Mouse (Mus musculus) intestine, postnatal 0 days (tissue): ENCODE data around the gene St8sia1. TPM values are rescaled to one million over a fixed set of nuclear protein-coding genes. Genes with fewer than 3 reads are reported as not detected.

ENCODE experiments used
- ATAC-seq: fragments of 200-750 bp; cut with Nextera tagmentation; 2 replicates; pipeline ENCODE4 v1.8.0; 2017; ENCODE audit warnings: mild to moderate bottlenecking, moderate TSS enrichment, moderate library complexity
- H3K27ac ChIP-seq: fragments of 300-500 bp; sonication (generic); 2 replicates; pipeline ENCODE4 v1.5.1; 2014; ENCODE audit warnings: mild to moderate bottlenecking, low read depth, low read length, moderate library complexity
- H3K27me3 ChIP-seq: fragments of 300-500 bp; sonication (generic); replicated peaks from 2 replicates; pipeline ENCODE4 v1.6.1; 2014; ENCODE audit warnings: low read length, mixed read lengths; ENCODE audit not compliant: control insufficient read depth, insufficient read depth
- H3K36me3 ChIP-seq: fragments of 300-500 bp; sonication (generic); 2 replicates; pipeline ENCODE4 v1.6.1; 2014; ENCODE audit warnings: mild to moderate bottlenecking, moderate library complexity; ENCODE audit not compliant: control insufficient read depth, insufficient read depth
- H3K4me1 ChIP-seq: fragments of 300-500 bp; sonication (generic); replicated peaks from 2 replicates; pipeline ENCODE4 v1.6.1; 2014; ENCODE audit warnings: antibody characterized with exemption, low read length, mixed read lengths; ENCODE audit not compliant: control insufficient read depth, insufficient read depth
- H3K4me2 ChIP-seq: fragments of 300-500 bp; sonication (generic); replicated peaks from 2 replicates; pipeline ENCODE4 v1.6.1; 2014; ENCODE audit warnings: low read depth, mild to moderate bottlenecking, moderate library complexity
- H3K4me3 ChIP-seq: fragments of 300-500 bp; sonication (generic); 2 replicates; pipeline ENCODE4 v1.5.1; 2014; ENCODE audit warnings: low read depth, low read length
- H3K9ac ChIP-seq: fragments of 300-500 bp; sonication (generic); 2 replicates; pipeline ENCODE4 v1.6.1; 2014; ENCODE audit warnings: mild to moderate bottlenecking, low read depth, low read length
- H3K9me3 ChIP-seq: fragments of 300-500 bp; sonication (generic); 2 replicates; pipeline ENCODE4 v1.6.1; 2016; ENCODE audit warnings: mixed run types; ENCODE audit not compliant: control insufficient read depth
- CTCF ChIP-seq: sonication (generic); IDR thresholded peaks from 2 replicates; pipeline ENCODE4 v1.5.1; 2016; ENCODE audit warnings: low read depth, mild to moderate bottlenecking, control low read depth, antibody characterized with exemption, moderate library complexity
- WGBS: fragments of 180-500 bp; shearing (Covaris S2); extraction: QIAGEN DNeasy Blood & Tissue Kit; methylation state at CpG from one replicate; pipeline ENCODE4 v1.1.7; 2014; 5-methylcytosine and 5-hydroxymethylcytosine counted together
- polyA plus RNA-seq: library from polyadenylated mRNA; unstranded; fragments of >200 nt; fragmentation: Nextera tagmentation; extraction: Ambion mirVana; gene quantifications from 2 replicates; pipeline ENCODE4 v1.2.1, GENCODE M21; 2015

Gene St8sia1
- polyA plus RNA-seq, 1 experiment from 2014 or later = 0.34 TPM

GRCm38 (mm10) chr6:142850436-142850835 is 113.8 kb downstream of the St8sia1 start:
- Histone ChIP-seq H3K9ac (no peak overlapping the region), H3K9me3 (no peaks in the 10 kb centered on the region), H3K4me2 (no peak overlapping the region), H3K27ac (no peak overlapping the region), H3K27me3 (no peaks in the 10 kb centered on the region), H3K4me3 (no peak overlapping the region), H3K36me3 (no peaks in the 10 kb centered on the region), H3K4me1 (no peaks in the 10 kb centered on the region)
- no peak for TF ChIP-seq CTCF
- no peak for ATAC-seq
- WGBS = 84% methylated on average over 8 of the region's 8 CpGs

GRCm38 (mm10) chr6:142849326-142849725 is 114.9 kb downstream of the St8sia1 start:
- Histone ChIP-seq H3K4me3 (no peak overlapping the region), H3K27ac (no peak overlapping the region), H3K27me3 (no peaks in the 10 kb centered on the region), H3K9me3 (no peaks in the 10 kb centered on the region), H3K4me1 (no peaks in the 10 kb centered on the region), H3K36me3 (no peaks in the 10 kb centered on the region), H3K4me2 (no peak overlapping the region), H3K9ac (no peak overlapping the region)
- 54% methylated on average over 5 of the region's 5 CpGs for whole genome bisulfite sequencing
- no peak for TF ChIP-seq CTCF
- no peak for ATAC-seq

GRCm38 (mm10) chr6:142847914-142848674 is 116.2 kb downstream of the St8sia1 start:
- H3K27me3 ChIP-seq = no peaks in the 10 kb centered on the region
- no peak overlapping the region for H3K9ac ChIP-seq
- no peak for TF ChIP-seq CTCF
- no peaks in the 10 kb centered on the region for H3K36me3 ChIP-seq
- no peak overlapping the region for H3K4me3 ChIP-seq
- WGBS = 81% methylated on average over 8 of the region's 8 CpGs
- no peak overlapping the region for H3K27ac ChIP-seq
- H3K4me2 ChIP-seq = no peak overlapping the region
- ATAC-seq = no peak
- H3K9me3 ChIP-seq = no peaks in the 10 kb centered on the region
- no peaks in the 10 kb centered on the region for H3K4me1 ChIP-seq

- H3K36me3 ChIP-seq = no peaks in the 10 kb centered on the region
- H3K9me3 ChIP-seq = no peaks in the 10 kb centered on the region
- 88% methylated on average over 4 of the region's 4 CpGs for WGBS
- H3K4me2 ChIP-seq = no peak overlapping the region
- no peaks in the 10 kb centered on the region for H3K4me1 ChIP-seq
- ATAC-seq = no peak
- no peak for TF ChIP-seq CTCF
- H3K9ac ChIP-seq = no peak overlapping the region
- H3K27me3 ChIP-seq = no peaks in the 10 kb centered on the region
- H3K4me3 ChIP-seq = no peak overlapping the region
- no peak overlapping the region for H3K27ac ChIP-seq
Measured at GRCm38 (mm10) chr6:142846855-142847254, 117.4 kb downstream of the St8sia1 start.

GRCm38 (mm10) chr6:142845066-142845465 is 119.2 kb downstream of the St8sia1 start:
- Histone ChIP-seq H3K27me3 (no peaks in the 10 kb centered on the region), H3K4me2 (no peak overlapping the region), H3K9ac (no peak overlapping the region), H3K27ac (no peak overlapping the region), H3K36me3 (no peaks in the 10 kb centered on the region), H3K9me3 (no peaks in the 10 kb centered on the region), H3K4me3 (no peak overlapping the region), H3K4me1 (no peaks in the 10 kb centered on the region)
- ATAC-seq = no peak
- 80% methylated on average over 4 of the region's 4 CpGs for WGBS
- no peak for TF ChIP-seq CTCF

GRCm38 (mm10) chr6:142844061-142844460 is 120.2 kb downstream of the St8sia1 start:
- Histone ChIP-seq H3K27me3 (no peaks in the 10 kb centered on the region), H3K9ac (no peak overlapping the region), H3K4me2 (no peak overlapping the region), H3K4me3 (no peak overlapping the region), H3K36me3 (no peaks in the 10 kb centered on the region), H3K4me1 (no peaks in the 10 kb centered on the region), H3K27ac (no peak overlapping the region), H3K9me3 (no peaks in the 10 kb centered on the region)
- no peak for ATAC-seq
- WGBS = 80% methylated on average over 4 of the region's 4 CpGs
- TF ChIP-seq CTCF = no peak
